Mouse (Mus musculus) ZHBTc4 (cell line): ENCODE measurements around the gene Lsmem1.

ENCODE experiments used
- DNase-seq: peaks from one replicate; pipeline ENCODE4 v3.0.0-alpha.2; 2011; ENCODE audit warnings: low read depth, low spot score

Lsmem1 gene

GRCm38 (mm10) chr12:40199302-40199701 lies at the start of gene Lsmem1:
Gene Lsmem1, minus strand, starts transcription at chr12:40199490.
- DNase-seq = no peak

GRCm38 (mm10) chr12:40248454-40249180 lies 49.3 kb upstream of the Lsmem1 start, which contains the start of gene Ifrd1:
Gene Ifrd1, minus strand, starts transcription at chr12:40248504.
- no peak for DNase-seq

GRCm38 (mm10) chr12:40247976-40248375 lies 48.7 kb upstream of the Lsmem1 start:
- peak; percentile 29 for DNase-seq

- no peak for DNase-seq
These were observed 48.1 kb upstream of the Lsmem1 start for GRCm38 (mm10) chr12:40247384-40247783.

GRCm38 (mm10) chr12:40245434-40245970 lies 46.2 kb upstream of the Lsmem1 start:
- DNase-seq = no peak

GRCm38 (mm10) chr12:40244926-40245325 lies 45.6 kb upstream of the Lsmem1 start:
- no peak for DNase-seq

- no peak for DNase-seq
These were observed 44.5 kb upstream of the Lsmem1 start for GRCm38 (mm10) chr12:40243821-40244221.

GRCm38 (mm10) chr12:40243241-40243640 lies 44.0 kb upstream of the Lsmem1 start:
- DNase-seq = no peak

- DNase-seq = no peak
These were observed 39.9 kb upstream of the Lsmem1 start for GRCm38 (mm10) chr12:40239161-40239560.

- no peak for DNase-seq
These were observed 32.9 kb upstream of the Lsmem1 start for GRCm38 (mm10) chr12:40232231-40232630.

GRCm38 (mm10) chr12:40231632-40232031 lies 32.3 kb upstream of the Lsmem1 start:
- DNase-seq = no peak

GRCm38 (mm10) chr12:40224171-40224880 lies 25.0 kb upstream of the Lsmem1 start:
- DNase-seq = no peak

- DNase-seq = no peak
These were observed 24.4 kb upstream of the Lsmem1 start for GRCm38 (mm10) chr12:40223676-40224075.

GRCm38 (mm10) chr12:40223082-40223619 lies 23.9 kb upstream of the Lsmem1 start:
- DNase-seq = peak; percentile 99

- peak; percentile 98 for DNase-seq
These were observed 23.2 kb upstream of the Lsmem1 start for GRCm38 (mm10) chr12:40222251-40223081.

- no peak for DNase-seq
These were observed 22.3 kb upstream of the Lsmem1 start for GRCm38 (mm10) chr12:40221611-40222010.

GRCm38 (mm10) chr12:40220896-40221295 lies 21.6 kb upstream of the Lsmem1 start:
- DNase-seq = no peak

- no peak for DNase-seq
These were observed 20.8 kb upstream of the Lsmem1 start for GRCm38 (mm10) chr12:40220001-40220570.

- DNase-seq = no peak
These were observed 19.2 kb upstream of the Lsmem1 start for GRCm38 (mm10) chr12:40218430-40218945.

GRCm38 (mm10) chr12:40217776-40218175 lies 18.5 kb upstream of the Lsmem1 start:
- DNase-seq = no peak
